Mouse (Mus musculus): ENCODE measurements at regions not wholly inside any gene's neighbourhood (a gene's known extent, or its start where the extent isn't known, plus 50 kb on each side); places are given as distances from the start of the nearest gene placed in this dataset.

- DNase-seq: no peak
These were observed 194.7 kb upstream of the Map3k1 start for GRCm38 (mm10) chr13:112003445-112003844.

- DNase-seq: no peak
These were observed 195.3 kb upstream of the Map3k1 start for GRCm38 (mm10) chr13:112004126-112004525.

- no peak for DNase-seq
These were observed 196.6 kb upstream of the Map3k1 start for GRCm38 (mm10) chr13:112005421-112005820.

GRCm38 (mm10) chr13:112008806-112009205, 200.0 kb upstream of the Map3k1 start:
- DNase-seq: no peak

- no peak for DNase-seq
These were observed 200.5 kb upstream of the Map3k1 start for GRCm38 (mm10) chr13:112009288-112009687.

GRCm38 (mm10) chr13:112010464-112010863, 201.7 kb upstream of the Map3k1 start:
- no peak for DNase-seq

- no peak for DNase-seq
These were observed 203.8 kb upstream of the Map3k1 start for GRCm38 (mm10) chr13:112012640-112013039.

- DNase-seq: no peak
These were observed 206.3 kb upstream of the Map3k1 start for GRCm38 (mm10) chr13:112015083-112015482.

- DNase-seq: peak; percentile 32
These were observed 207.5 kb upstream of the Map3k1 start for GRCm38 (mm10) chr13:112016280-112016679.

- DNase-seq: peak; percentile 35
These were observed 209.9 kb upstream of the Map3k1 start for GRCm38 (mm10) chr13:112018497-112019281.

GRCm38 (mm10) chr13:112019575-112019974, 210.8 kb upstream of the Map3k1 start:
- DNase-seq: no peak

GRCm38 (mm10) chr13:112023171-112023570, 214.4 kb upstream of the Map3k1 start:
- no peak for DNase-seq

GRCm38 (mm10) chr13:112024667-112025585, 216.1 kb upstream of the Map3k1 start:
- peak; percentile 63 for DNase-seq

- DNase-seq: no peak
These were observed 216.8 kb upstream of the Map3k1 start for GRCm38 (mm10) chr13:112025586-112025950.

- DNase-seq: no peak
These were observed 218.9 kb upstream of the Map3k1 start for GRCm38 (mm10) chr13:112027736-112028135.

- no peak for DNase-seq
These were observed 222.3 kb upstream of the Map3k1 start for GRCm38 (mm10) chr13:112031061-112031460.

GRCm38 (mm10) chr13:112031631-112032320, 223.0 kb upstream of the Map3k1 start:
- DNase-seq: no peak

- DNase-seq: no peak
These were observed 229.1 kb upstream of the Map3k1 start for GRCm38 (mm10) chr13:112037731-112038380.

GRCm38 (mm10) chr13:112038556-112039304, 229.9 kb upstream of the Map3k1 start:
- no peak for DNase-seq

- no peak for DNase-seq
These were observed 230.8 kb upstream of the Map3k1 start for GRCm38 (mm10) chr13:112039422-112040145.

All from liver (tissue).